Mouse (Mus musculus) ES-Bruce4 (cell line): ENCODE results near the gene Artn.

ENCODE experiments used
- CTCF ChIP-seq: IDR thresholded peaks from one replicate; pipeline ENCODE4 v1.8.1; 2011; ENCODE audit warnings: low read depth, low read length
- POLR2A ChIP-seq: IDR thresholded peaks from one replicate; pipeline ENCODE4 v1.8.1; 2011; ENCODE audit warnings: low read length; ENCODE audit not compliant: insufficient read depth

GRCm38 (mm10) chr4:117913421-117913820 lies 16.1 kb downstream of the Artn start:
- no peak for TF ChIP-seq CTCF
- no peak for TF ChIP-seq POLR2A
